Mouse (Mus musculus): ENCODE measurements around the gene Cep95. TPM values are rescaled to one million over a fixed set of nuclear protein-coding genes. Genes with fewer than 3 reads are reported as not detected.

Cep95 gene
- polyA plus RNA-seq (2015; fragmentation: Illumina TruSeq; extraction: RNeasy Lipid Tissue Mini Kit (QIAGEN cat#74804); ENCODE audit: insufficient read depth, low replicate concordance) = 49.0 TPM

DNA sequence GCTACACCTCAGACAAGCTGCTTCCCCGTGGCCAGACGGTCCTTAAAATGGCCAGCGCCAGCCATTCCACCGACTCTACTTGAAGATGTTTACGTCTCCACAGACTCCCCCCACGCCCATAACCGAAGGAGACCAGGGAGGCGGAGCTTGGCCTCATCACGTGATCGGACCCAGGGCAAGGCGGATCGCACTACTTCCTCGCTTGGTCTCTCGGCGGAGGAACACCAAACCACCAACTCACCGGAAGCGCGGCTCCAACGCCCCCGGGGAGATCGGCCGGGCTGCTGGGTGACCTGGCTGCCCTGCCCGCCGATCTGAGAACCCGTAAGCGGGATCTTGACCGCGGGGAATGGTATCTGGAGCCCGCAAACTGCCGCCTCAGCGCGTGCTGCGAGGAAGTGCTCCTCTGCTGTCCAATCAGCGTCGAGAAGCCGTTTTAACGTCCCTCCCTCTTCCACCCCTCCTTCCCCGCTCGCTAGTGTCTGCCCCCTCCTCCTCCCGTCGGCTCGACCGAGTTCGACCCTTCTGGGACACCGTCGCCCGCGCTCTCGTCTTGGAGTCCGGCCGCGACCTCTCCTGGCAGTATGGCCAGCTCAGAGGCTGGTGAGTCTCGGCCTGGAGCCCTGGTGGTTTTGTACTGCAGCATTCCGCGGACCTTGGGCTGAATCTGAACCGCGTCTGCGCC is at the start of gene Cep95, which contains the start of gene Ddx5:
TSS of gene Cep95 (plus strand) at position 478 of the 685 bp plus-strand sequence.
TSS of gene Ddx5 (minus strand) at position 411 of the 685 bp plus-strand sequence.

DNA sequence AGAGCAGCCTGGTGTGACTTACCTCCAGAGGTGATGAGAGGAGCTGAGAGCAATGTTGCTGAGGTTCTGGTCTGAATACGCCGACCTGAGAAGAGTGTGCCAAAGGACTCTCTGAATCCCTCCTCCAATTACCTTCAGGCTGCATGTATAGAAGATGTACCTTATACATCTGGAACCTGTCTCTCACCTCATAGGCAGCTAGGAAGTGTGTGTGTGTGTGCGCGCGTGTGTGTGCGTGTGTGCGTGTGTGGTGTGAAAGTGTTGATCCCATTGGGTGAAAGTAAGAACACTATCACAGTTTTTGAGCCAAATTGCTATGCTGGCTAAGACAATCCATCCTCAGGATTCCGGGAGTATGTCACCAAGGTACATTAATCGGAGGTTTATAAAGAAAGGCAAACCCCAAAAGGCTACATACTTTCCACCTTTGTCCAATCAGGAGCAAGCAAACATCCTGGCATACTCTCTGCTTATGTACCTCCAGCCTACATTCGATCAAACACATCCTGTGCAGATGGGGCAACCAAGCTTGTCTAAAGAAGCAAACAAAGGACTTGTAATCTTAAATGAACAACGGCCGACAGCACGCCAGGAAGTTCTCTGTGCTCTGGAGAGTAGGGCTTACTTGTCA is 38.8 kb upstream of the Cep95 start, which contains the start of gene Pecam1:
TSS of gene Pecam1 (minus strand) at position 508 of the 631 bp plus-strand sequence.

DNA sequence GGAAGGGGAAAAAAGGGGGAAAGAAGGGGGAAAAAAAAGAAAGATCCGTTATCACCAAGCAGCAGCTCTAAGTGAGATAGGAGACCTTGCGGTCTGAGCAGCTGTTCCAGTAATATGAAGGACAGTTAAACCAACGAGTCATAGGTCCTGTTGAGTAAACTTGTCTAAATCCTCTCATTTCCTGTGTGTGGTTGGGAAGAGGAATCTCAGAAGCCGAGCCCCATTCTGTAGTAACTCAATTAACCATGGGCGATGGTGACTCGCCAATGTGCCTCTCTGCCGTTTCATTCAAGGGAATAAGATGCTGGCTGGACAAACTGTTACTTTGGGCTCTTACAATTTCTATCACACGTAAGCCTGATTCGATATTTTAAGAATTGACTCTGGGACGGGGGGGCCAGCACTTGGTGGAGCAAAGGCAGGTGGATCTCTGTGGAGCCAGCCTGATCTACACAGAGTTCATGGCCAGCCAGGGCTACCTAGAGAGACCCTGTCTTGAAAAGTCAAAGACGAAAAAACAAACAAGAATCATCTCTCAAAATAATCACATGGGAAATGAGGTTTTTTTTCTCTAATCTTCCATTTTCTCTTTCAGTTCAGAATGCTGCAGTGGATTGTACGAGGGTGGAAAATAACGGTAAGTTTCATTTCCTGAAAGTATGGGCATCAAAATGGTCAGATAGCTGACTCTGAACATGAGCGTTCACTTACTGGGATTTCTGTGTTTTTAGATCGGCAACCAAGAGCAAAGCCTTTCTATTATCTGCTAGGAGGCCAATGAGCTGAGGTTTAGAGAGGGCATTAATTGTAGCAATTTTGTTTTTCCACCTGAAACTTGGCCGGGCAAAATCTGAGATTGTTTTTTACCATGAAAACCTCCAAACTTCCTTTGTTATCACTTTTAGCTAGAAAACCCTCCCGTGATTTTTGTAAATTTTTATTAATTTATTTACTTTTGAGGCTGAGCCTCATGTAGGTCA is 37.7 kb upstream of the Cep95 start, which contains the start of gene Milr1:
TSS of gene Milr1 (plus strand) at position 188 of the 980 bp plus-strand sequence.

DNA sequence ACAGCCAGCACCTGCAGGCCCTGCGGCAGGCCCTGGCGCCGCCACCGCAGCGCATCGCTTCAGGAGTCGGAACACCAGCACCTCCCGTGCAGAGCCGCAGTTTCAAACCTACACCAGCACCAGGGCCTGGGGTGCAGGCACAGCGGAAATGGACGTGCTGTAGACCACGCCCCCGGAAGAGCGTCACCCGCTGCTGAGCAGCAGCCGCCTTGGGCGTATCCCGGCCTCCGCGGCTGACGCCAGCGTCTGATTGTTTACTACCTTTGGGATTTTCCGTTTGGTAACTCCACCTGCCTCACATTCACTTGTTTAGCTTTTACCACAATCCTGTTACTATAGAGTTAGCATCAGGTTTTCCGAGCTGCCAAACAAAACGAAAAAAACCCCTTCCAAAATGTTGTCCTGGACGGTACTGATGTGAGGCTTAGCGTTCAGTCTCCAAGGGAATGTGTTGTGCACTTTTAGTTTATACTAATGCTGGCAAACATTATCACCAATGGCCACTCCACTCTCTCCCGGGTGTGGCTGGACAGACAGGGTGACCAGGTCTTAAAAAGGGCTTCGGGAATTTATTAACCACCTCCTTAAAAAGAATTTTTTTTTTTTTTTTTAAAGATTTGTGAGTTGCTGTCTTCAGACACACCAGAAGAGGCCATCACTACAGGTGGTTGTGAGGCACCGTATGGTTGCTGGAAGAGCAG is 9.5 kb upstream of the Cep95 start, which contains the start of gene Polg2:
TSS of gene Polg2 (minus strand) at position 150 of the 701 bp plus-strand sequence.

Other genes with a start within 250 kb of the Cep95 start
- 15.6 TPM for gene Tex2, start 175.8 kb upstream of the Cep95 start, polyA plus RNA-seq (2015; fragmentation: Illumina TruSeq; extraction: RNeasy Lipid Tissue Mini Kit (QIAGEN cat#74804); ENCODE audit: insufficient read depth, low replicate concordance)
- 146 TPM for gene Pecam1, start 38.6 kb upstream of the Cep95 start, polyA plus RNA-seq (2015; fragmentation: Illumina TruSeq; extraction: RNeasy Lipid Tissue Mini Kit (QIAGEN cat#74804); ENCODE audit: insufficient read depth, low replicate concordance)
- 34.6 TPM for gene Milr1, start 38.0 kb upstream of the Cep95 start, polyA plus RNA-seq (2015; fragmentation: Illumina TruSeq; extraction: RNeasy Lipid Tissue Mini Kit (QIAGEN cat#74804); ENCODE audit: insufficient read depth, low replicate concordance)
- 19.3 TPM for gene Polg2, start 9.7 kb upstream of the Cep95 start, polyA plus RNA-seq (2015; fragmentation: Illumina TruSeq; extraction: RNeasy Lipid Tissue Mini Kit (QIAGEN cat#74804); ENCODE audit: insufficient read depth, low replicate concordance)
- gene Ddx5, start 67 bp upstream of the Cep95 start, polyA plus RNA-seq (2015; fragmentation: Illumina TruSeq; extraction: RNeasy Lipid Tissue Mini Kit (QIAGEN cat#74804); ENCODE audit: insufficient read depth, low replicate concordance) = 2,564 TPM
- 47.0 TPM for gene Smurf2, start 131.5 kb downstream of the Cep95 start, polyA plus RNA-seq (2015; fragmentation: Illumina TruSeq; extraction: RNeasy Lipid Tissue Mini Kit (QIAGEN cat#74804); ENCODE audit: insufficient read depth, low replicate concordance)
- 97.2 TPM for gene Kpna2, start 210.3 kb downstream of the Cep95 start, polyA plus RNA-seq (2015; fragmentation: Illumina TruSeq; extraction: RNeasy Lipid Tissue Mini Kit (QIAGEN cat#74804); ENCODE audit: insufficient read depth, low replicate concordance)
- 2.4 TPM for gene 1810010H24Rik, start 236.4 kb downstream of the Cep95 start, polyA plus RNA-seq (2015; fragmentation: Illumina TruSeq; extraction: RNeasy Lipid Tissue Mini Kit (QIAGEN cat#74804); ENCODE audit: insufficient read depth, low replicate concordance)

Data from spleen, adult 10 weeks (tissue).